Mouse (Mus musculus): Measurements from ENCODE around the gene Fam174a. TPM values are rescaled to one million over a fixed set of nuclear protein-coding genes. Genes with fewer than 3 reads are reported as not detected.

Gene Fam174a
- polyA plus RNA-seq (2012; fragmentation: generic; extraction: Trizol): 6.2 TPM
- long read RNA-seq, experiment 1, transcript Fam174a-201 (3 exons, 2,112 nt): major isoform, 26 of 26 reads
- long read RNA-seq, experiment 1, partial matches to known transcripts: 0 of 26 reads
- long read RNA-seq, experiment 1, other reads (novel, unspliced or antisense): 0 of 26 reads
- long read RNA-seq, experiment 2, transcript Fam174a-201 (3 exons, 2,112 nt): major isoform, 27 of 28 reads
- long read RNA-seq, experiment 2, partial matches to known transcripts: 0 of 28 reads
- long read RNA-seq, experiment 2, other reads (novel, unspliced or antisense): 0 of 28 reads

DNA sequence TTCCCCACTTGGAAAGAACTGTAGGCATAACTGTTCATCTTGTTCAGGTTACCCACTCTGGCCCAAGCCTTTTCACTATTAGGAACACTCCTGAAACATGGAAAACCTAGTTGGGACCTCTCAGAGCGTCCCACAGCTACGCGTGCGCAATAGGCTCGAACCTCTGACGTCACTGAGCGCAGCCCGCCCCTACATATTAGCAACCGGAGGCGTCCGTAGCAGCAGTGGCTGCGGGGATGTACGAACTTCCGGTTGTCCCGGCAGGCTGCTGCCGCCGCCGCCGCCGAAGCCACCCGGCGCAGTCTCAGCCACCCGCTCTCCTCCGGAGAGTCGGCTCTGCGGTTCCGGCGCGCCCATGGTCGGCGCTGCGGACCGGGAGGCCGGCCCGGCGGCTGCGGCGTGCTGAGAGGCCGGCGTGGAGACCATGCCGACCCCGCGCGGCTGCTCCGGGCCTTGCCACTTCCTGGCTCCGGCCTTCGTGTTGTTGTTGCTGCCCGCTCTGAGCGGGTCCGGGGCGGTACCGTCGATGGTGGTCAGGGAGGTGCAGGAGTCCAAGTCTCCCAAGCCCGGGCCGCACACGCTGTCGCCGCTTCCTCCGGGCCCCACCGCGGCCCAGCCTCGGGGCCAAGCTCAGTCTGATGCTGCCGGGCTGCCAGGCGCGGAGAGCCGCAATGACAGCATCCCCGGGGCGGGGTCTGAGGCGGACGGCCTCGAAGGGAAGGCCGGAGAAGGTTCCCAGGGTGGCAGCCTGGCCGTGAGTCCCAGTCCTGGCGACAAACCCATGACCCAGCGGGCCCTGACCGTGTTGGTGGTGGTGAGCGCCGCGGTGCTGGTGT is at the start of gene Fam174a:
Gene Fam174a, plus strand, starts transcription at position 231 of the 836 bp plus-strand sequence.
- Histone ChIP-seq H3K79me2 (ENCODE audit: control insufficient read depth, insufficient read depth) (peaks cover 15% of the 10 kb centered on the region), H3K27me3 (ENCODE audit: control insufficient read depth, insufficient read depth, insufficient read length) (no peaks in the 10 kb centered on the region), H3ac (ENCODE audit: control insufficient read depth, insufficient read length, low read depth) (peak within 1 kb of the TSS; percentile 94), H3K4me3 (ENCODE audit: insufficient read depth, poor library complexity, severe bottlenecking) (peak within 1 kb of the TSS; percentile 61), H3K79me3 (ENCODE audit: low read depth) (peaks cover 2% of the 10 kb centered on the region), H3K36me3 (ENCODE audit: control insufficient read depth, insufficient read depth) (no peaks in the 10 kb centered on the region)
- TF ChIP-seq MYOD1 (IDR thresholded peaks at IDR 0.05; ENCODE audit: control insufficient read depth, insufficient read length, low read depth) (no peak), MAX (IDR thresholded peaks at IDR 0.05) (no peak), USF1 (IDR thresholded peaks at IDR 0.05; ENCODE audit: low read depth) (no peak), MYOG (IDR thresholded peaks at IDR 0.05; ENCODE audit: control insufficient read depth, extremely low read depth, insufficient read length) (no peak), CEBPB (IDR thresholded peaks at IDR 0.05; ENCODE audit: low read depth) (no peak), FOSL1 (IDR thresholded peaks at IDR 0.05; ENCODE audit: insufficient read depth, low read length, poor library complexity, severe bottlenecking) (no peak), CTCF (IDR thresholded peaks at IDR 0.05; ENCODE audit: control insufficient read depth, insufficient read depth, insufficient read length) (no peak)

DNA sequence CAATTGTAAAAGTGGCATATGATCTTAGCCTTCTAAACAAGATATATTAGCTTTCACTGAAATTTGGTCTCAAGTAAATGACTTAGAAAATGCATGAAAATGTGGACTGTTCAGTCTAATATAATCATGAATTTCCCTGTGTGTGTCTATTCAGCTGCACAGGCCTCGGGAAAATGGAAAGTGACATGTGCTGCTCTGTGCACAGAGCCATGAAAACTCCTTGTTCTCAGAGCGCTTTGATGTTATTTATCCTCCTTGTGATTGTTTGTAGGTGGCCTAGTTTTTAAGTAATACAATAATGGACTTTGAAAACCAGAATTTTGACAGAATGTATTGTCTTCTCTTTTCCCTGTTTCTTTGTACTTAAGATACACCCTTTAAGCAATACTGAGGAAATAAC is 49.6 kb upstream of the Fam174a start:
- Histone ChIP-seq H3K4me3 (ENCODE audit: insufficient read depth, poor library complexity, severe bottlenecking) (no peak overlapping the region), H3ac (ENCODE audit: control insufficient read depth, insufficient read length, low read depth) (no peak overlapping the region), H3K79me2 (ENCODE audit: control insufficient read depth, insufficient read depth) (no peaks in the 10 kb centered on the region), H3K27me3 (ENCODE audit: control insufficient read depth, insufficient read depth, insufficient read length) (no peaks in the 10 kb centered on the region), H3K36me3 (ENCODE audit: control insufficient read depth, insufficient read depth) (no peaks in the 10 kb centered on the region), H3K79me3 (ENCODE audit: low read depth) (no peaks in the 10 kb centered on the region)
- TF ChIP-seq FOSL1 (IDR thresholded peaks at IDR 0.05; ENCODE audit: insufficient read depth, low read length, poor library complexity, severe bottlenecking): no peak
- no peak for TF ChIP-seq CEBPB (IDR thresholded peaks at IDR 0.05; ENCODE audit: low read depth)
- TF ChIP-seq MYOG (IDR thresholded peaks at IDR 0.05; ENCODE audit: control insufficient read depth, extremely low read depth, insufficient read length): no peak
- no peak for TF ChIP-seq USF1 (IDR thresholded peaks at IDR 0.05; ENCODE audit: low read depth)
- TF ChIP-seq MAX (IDR thresholded peaks at IDR 0.05): no peak
- TF ChIP-seq CTCF (IDR thresholded peaks at IDR 0.05; ENCODE audit: control insufficient read depth, insufficient read depth, insufficient read length): no peak
- no peak for TF ChIP-seq MYOD1 (IDR thresholded peaks at IDR 0.05; ENCODE audit: control insufficient read depth, insufficient read length, low read depth)

DNA sequence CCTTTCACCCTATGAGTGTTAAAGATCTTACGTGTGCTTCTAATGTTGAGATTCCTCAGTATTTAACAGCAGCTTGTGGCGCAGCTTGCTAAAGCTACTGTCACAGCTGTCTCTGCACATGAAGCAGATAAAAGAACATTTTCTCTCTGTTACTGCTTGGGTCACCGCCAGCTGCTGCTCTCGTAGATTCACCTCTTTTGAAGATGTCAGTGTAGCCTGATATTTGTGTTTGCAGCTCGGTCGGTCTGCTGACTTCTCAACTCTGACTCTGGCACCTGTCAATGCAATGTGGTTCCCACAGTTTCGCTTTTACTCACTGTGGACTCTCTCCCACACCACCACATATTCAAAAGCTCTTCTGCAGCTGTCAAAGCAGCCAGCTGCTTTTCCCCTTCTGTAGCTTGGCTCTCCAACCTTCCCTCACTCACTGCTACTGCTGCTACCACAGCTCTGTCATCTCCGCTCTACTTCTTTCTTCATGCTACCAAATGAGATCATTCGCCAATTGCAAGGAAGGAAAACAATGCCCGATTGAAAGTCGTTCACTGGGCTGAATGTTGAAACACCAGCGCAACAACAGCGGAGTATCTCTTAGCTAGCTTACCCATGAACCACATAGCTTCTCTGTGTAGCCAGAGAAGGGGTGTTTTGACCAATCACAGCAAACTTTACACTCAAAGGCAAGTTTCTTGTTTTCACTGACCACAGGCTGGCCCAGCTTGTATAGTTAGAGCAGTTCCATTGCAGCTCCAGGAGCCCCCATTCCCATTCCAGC is 45.3 kb upstream of the Fam174a start:
- Histone ChIP-seq H3K27me3 (ENCODE audit: control insufficient read depth, insufficient read depth, insufficient read length) (no peaks in the 10 kb centered on the region), H3K4me3 (ENCODE audit: insufficient read depth, poor library complexity, severe bottlenecking) (no peak overlapping the region)

DNA sequence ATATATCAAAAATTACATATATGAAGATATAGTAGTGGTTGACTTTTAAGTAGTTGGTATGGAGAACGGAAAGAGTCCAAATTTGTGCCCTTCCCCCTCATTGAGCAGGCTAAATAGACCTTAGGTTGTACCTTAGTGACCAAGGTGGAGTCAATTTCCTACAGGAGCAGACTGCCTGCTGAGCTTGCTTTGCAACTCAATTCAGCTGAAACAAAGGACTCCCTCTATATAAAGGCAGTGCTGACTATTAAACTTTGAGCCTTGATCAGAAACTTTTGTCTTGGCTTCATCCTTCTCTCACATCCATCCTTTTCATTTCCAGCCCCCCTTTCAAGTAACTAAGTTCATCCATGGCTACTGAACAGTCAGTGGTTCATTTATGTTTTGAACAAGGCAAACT is 40.1 kb upstream of the Fam174a start:
- H3K79me2 ChIP-seq (ENCODE audit: control insufficient read depth, insufficient read depth): no peaks in the 10 kb centered on the region
- TF ChIP-seq USF1 (IDR thresholded peaks at IDR 0.05; ENCODE audit: low read depth): no peak
- H3K36me3 ChIP-seq (ENCODE audit: control insufficient read depth, insufficient read depth): no peaks in the 10 kb centered on the region
- H3K27me3 ChIP-seq (ENCODE audit: control insufficient read depth, insufficient read depth, insufficient read length): no peaks in the 10 kb centered on the region
- H3K4me3 ChIP-seq (ENCODE audit: insufficient read depth, poor library complexity, severe bottlenecking): no peak overlapping the region
- H3ac ChIP-seq (ENCODE audit: control insufficient read depth, insufficient read length, low read depth): no peak overlapping the region
- H3K79me3 ChIP-seq (ENCODE audit: low read depth): no peaks in the 10 kb centered on the region

More for the DNA sequence above, 45.3 kb upstream of the Fam174a start:
- Histone ChIP-seq H3K79me2 (ENCODE audit: control insufficient read depth, insufficient read depth) (no peaks in the 10 kb centered on the region), H3ac (ENCODE audit: control insufficient read depth, insufficient read length, low read depth) (no peak overlapping the region), H3K79me3 (ENCODE audit: low read depth) (no peaks in the 10 kb centered on the region), H3K36me3 (ENCODE audit: control insufficient read depth, insufficient read depth) (no peaks in the 10 kb centered on the region)
- TF ChIP-seq CTCF (IDR thresholded peaks at IDR 0.05; ENCODE audit: control insufficient read depth, insufficient read depth, insufficient read length) (no peak), CEBPB (IDR thresholded peaks at IDR 0.05; ENCODE audit: low read depth) (no peak), MYOD1 (IDR thresholded peaks at IDR 0.05; ENCODE audit: control insufficient read depth, insufficient read length, low read depth) (no peak), USF1 (IDR thresholded peaks at IDR 0.05; ENCODE audit: low read depth) (no peak), FOSL1 (IDR thresholded peaks at IDR 0.05; ENCODE audit: insufficient read depth, low read length, poor library complexity, severe bottlenecking) (no peak), MYOG (IDR thresholded peaks at IDR 0.05; ENCODE audit: control insufficient read depth, extremely low read depth, insufficient read length) (no peak), MAX (IDR thresholded peaks at IDR 0.05) (no peak)

DNA sequence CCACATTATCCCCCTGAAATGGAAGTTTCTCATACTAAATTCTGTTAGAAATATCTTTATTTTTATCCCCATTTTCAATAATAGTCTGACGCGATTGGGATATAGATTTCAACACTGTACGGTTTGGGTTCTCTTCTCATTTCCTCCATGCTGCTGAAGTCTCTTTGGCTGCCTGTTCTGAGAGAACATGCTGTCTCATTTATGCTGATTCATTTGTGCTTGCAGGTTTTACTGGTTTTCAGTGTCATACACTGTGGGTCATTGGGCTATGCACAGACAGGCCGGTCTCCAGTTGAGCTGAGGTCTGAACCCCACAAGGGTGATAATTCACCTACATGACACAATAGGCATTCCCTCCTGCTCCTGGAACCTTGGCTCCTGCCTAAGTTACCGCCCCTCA is 5.1 kb upstream of the Fam174a start:
- H3K79me3 ChIP-seq (ENCODE audit: low read depth): no peaks in the 10 kb centered on the region

More for the DNA sequence above, 5.1 kb upstream of the Fam174a start:
- Histone ChIP-seq H3K79me2 (ENCODE audit: control insufficient read depth, insufficient read depth) (no peaks in the 10 kb centered on the region), H3K36me3 (ENCODE audit: control insufficient read depth, insufficient read depth) (no peaks in the 10 kb centered on the region), H3K27me3 (ENCODE audit: control insufficient read depth, insufficient read depth, insufficient read length) (no peaks in the 10 kb centered on the region), H3K4me3 (ENCODE audit: insufficient read depth, poor library complexity, severe bottlenecking) (no peak overlapping the region), H3ac (ENCODE audit: control insufficient read depth, insufficient read length, low read depth) (no peak overlapping the region)
- no peak for TF ChIP-seq MYOD1 (IDR thresholded peaks at IDR 0.05; ENCODE audit: control insufficient read depth, insufficient read length, low read depth)
- TF ChIP-seq CEBPB (IDR thresholded peaks at IDR 0.05; ENCODE audit: low read depth): no peak
- TF ChIP-seq FOSL1 (IDR thresholded peaks at IDR 0.05; ENCODE audit: insufficient read depth, low read length, poor library complexity, severe bottlenecking): no peak
- TF ChIP-seq MYOG (IDR thresholded peaks at IDR 0.05; ENCODE audit: control insufficient read depth, extremely low read depth, insufficient read length): no peak
- no peak for TF ChIP-seq MAX (IDR thresholded peaks at IDR 0.05)
- TF ChIP-seq USF1 (IDR thresholded peaks at IDR 0.05; ENCODE audit: low read depth): no peak
